Mouse (Mus musculus): Measurements from ENCODE around the gene Stard9. TPM values are rescaled to one million over a fixed set of nuclear protein-coding genes. Genes with fewer than 3 reads are reported as not detected.

Stard9 gene
- polyA plus RNA-seq, 1 experiment from 2014 or later = 3.7 TPM

DNA sequence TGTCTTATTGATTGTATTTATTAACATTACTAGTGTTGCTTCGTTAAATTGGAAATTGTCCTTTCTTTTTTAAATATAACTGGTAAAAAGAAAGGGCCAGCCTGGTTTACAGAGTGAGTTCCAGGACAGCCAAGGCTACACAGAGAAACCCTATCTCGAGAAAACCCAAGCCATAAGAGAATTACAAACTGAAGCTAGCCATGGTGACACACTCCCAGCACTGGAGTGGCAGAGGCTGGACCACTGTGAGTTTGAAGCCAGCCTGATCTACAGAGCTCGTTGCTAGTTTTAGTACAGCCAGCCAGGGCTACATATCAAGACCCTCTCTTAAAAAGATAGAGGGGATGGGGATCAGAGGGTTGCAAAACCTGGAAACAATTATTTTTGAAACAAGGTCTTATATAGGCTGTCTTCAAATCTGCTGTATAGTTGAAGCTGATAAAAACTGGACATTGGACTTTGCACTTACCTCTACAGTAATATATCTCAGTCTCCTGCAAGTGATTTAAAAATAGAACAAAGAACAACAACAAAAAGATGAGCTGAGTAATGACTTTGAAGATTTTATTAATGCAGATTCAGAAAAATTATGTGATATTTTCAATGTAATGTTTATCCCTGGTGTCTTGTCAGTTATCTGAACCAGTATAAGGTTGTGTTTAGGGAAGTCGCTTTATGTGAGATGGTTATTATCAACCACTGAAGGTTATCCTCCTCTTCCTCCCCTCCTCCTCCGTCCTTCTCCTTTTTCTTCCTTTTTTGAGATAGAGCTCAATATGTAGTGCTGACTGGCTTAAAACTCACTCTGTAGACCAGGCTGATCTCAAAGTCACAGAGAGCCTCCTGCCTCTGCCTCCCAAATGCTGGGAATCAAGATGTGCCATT, 12.4 kb upstream of the Stard9 start:
- 88% methylated on average over 5 of the region's 5 CpGs for WGBS
- Histone ChIP-seq H3K4me3 (ENCODE audit: low read depth, low read length) (no peak overlapping the region), H3K4me2 (ENCODE audit: low read depth, low read length) (no peak overlapping the region), H3K9me3 (replicated peaks; ENCODE audit: control insufficient read depth, low read length) (no peaks in the 10 kb centered on the region), H3K4me1 (ENCODE audit: control insufficient read depth, insufficient read depth, low read length) (no peaks in the 10 kb centered on the region), H3K27me3 (ENCODE audit: control insufficient read depth, insufficient read depth, low read length) (no peaks in the 10 kb centered on the region), H3K27ac (replicated peaks; ENCODE audit: low read depth, low read length) (no peak overlapping the region), H3K36me3 (replicated peaks; ENCODE audit: control insufficient read depth, insufficient read depth, low read depth, low read length) (no peaks in the 10 kb centered on the region; the same call in none of the 2 replicates), H3K9ac (replicated peaks; ENCODE audit: low read length) (no peak overlapping the region)
- no peak for DNase-seq (ENCODE audit: low spot score)
- ATAC-seq (replicated peaks; ENCODE audit: insufficient number of reproducible peaks, low FRiP score, low TSS enrichment, low read depth) = no peak

GRCm38 (mm10) chr2:120619538-120619937, 9.4 kb upstream of the Stard9 start:
- 88% methylated on average over 1 of the region's 1 CpGs for WGBS
- ATAC-seq (replicated peaks; ENCODE audit: insufficient number of reproducible peaks, low FRiP score, low TSS enrichment, low read depth) = no peak
- no peaks in the 10 kb centered on the region for H3K9me3 ChIP-seq (replicated peaks; ENCODE audit: control insufficient read depth, low read length)
- DNase-seq (ENCODE audit: low spot score) = no peak
- H3K36me3 ChIP-seq (replicated peaks; ENCODE audit: control insufficient read depth, insufficient read depth, low read depth, low read length) = no peaks in the 10 kb centered on the region; the same call in 1 of the 2 replicates
- H3K27me3 ChIP-seq (ENCODE audit: control insufficient read depth, insufficient read depth, low read length) = no peaks in the 10 kb centered on the region
- no peak overlapping the region for H3K4me2 ChIP-seq (ENCODE audit: low read depth, low read length)
- no peak overlapping the region for H3K4me3 ChIP-seq (ENCODE audit: low read depth, low read length)
- no peaks in the 10 kb centered on the region for H3K4me1 ChIP-seq (ENCODE audit: control insufficient read depth, insufficient read depth, low read length)
- H3K27ac ChIP-seq (replicated peaks; ENCODE audit: low read depth, low read length) = no peak overlapping the region
- H3K9ac ChIP-seq (replicated peaks; ENCODE audit: low read length) = no peak overlapping the region

DNA sequence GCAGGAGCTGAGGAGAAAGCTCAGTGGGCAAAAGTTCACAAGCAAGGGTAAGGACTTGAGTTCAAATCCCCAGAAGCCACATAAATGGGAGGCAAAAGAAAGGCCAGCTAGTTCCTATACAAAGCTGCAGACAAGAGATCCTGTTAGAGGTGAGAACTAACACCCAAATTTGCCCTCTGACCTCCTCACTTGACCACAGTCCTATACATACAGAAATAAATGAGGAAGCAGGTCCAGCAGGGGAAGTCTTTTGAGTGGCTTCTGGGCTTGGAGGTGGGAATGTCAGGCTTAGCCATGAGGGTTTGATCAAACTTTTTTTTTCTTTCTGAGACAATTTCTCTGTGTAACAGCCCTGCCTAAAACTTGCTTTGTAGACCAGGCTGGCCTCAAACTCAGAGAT, 6.0 kb upstream of the Stard9 start:
- Histone ChIP-seq H3K4me1 (ENCODE audit: control insufficient read depth, insufficient read depth, low read length) (no peaks in the 10 kb centered on the region), H3K36me3 (replicated peaks; ENCODE audit: control insufficient read depth, insufficient read depth, low read depth, low read length) (no peaks in the 10 kb centered on the region; the same call in 1 of the 2 replicates), H3K27me3 (ENCODE audit: control insufficient read depth, insufficient read depth, low read length) (no peaks in the 10 kb centered on the region), H3K4me2 (ENCODE audit: low read depth, low read length) (no peak overlapping the region), H3K27ac (replicated peaks; ENCODE audit: low read depth, low read length) (no peak overlapping the region), H3K9me3 (replicated peaks; ENCODE audit: control insufficient read depth, low read length) (no peaks in the 10 kb centered on the region), H3K9ac (replicated peaks; ENCODE audit: low read length) (no peak overlapping the region), H3K4me3 (ENCODE audit: low read depth, low read length) (no peak overlapping the region)
- ATAC-seq (replicated peaks; ENCODE audit: insufficient number of reproducible peaks, low FRiP score, low TSS enrichment, low read depth) (no peak), DNase-seq (ENCODE audit: low spot score) (no peak)

DNA sequence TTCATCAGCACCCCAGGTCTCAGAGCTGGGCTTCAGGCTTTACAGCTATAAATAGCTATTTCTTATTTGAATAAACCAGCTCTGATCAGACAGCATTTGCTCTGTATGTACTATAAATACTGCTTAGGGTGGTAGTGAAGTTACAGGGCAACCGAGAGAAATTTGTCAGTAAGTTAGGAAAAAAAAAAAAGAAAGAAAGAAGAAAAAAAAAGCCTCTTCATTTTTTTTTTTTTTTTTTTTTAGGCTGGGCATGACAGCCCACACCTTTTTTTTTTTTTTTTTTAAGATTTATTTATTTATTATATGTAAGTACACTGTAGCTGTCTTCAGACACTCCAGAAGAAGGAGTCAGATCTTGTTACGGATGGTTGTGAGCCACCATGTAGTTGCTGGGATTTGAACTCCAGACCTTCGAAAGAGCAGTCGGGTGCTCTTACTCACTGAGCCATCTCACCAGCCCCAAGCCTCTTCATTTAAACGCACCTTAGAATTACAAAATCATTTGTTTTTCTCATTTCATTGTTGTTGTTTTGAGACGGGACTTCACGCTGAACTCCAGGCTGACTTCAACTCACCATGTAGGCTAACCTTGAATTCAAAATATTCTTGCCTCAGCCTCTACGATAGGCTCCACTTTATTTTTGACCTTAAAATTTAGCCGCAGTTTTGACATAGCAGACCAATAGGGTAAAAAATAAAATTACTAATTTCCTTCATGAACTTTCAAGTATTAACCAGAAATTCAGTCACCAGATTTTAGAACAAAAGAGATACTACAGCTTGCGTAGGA, 650 bp upstream of the Stard9 start:
- no peak overlapping the region for H3K27ac ChIP-seq (replicated peaks; ENCODE audit: low read depth, low read length)
- WGBS = 26% methylated on average over 10 of the region's 10 CpGs
- no peak for DNase-seq (ENCODE audit: low spot score)

GRCm38 (mm10) chr2:120630246-120630645, 1.3 kb downstream of the Stard9 start:
- H3K9ac ChIP-seq (replicated peaks; ENCODE audit: low read length) = no peak overlapping the region
- H3K9me3 ChIP-seq (replicated peaks; ENCODE audit: control insufficient read depth, low read length) = no peaks in the 10 kb centered on the region
- H3K27ac ChIP-seq (replicated peaks; ENCODE audit: low read depth, low read length) = no peak overlapping the region
- DNase-seq (ENCODE audit: low spot score) (no peak), ATAC-seq (replicated peaks; ENCODE audit: insufficient number of reproducible peaks, low FRiP score, low TSS enrichment, low read depth) (no peak)
- no peak overlapping the region for H3K4me3 ChIP-seq (ENCODE audit: low read depth, low read length)
- no peak overlapping the region for H3K4me2 ChIP-seq (ENCODE audit: low read depth, low read length)
- no peaks in the 10 kb centered on the region for H3K4me1 ChIP-seq (ENCODE audit: control insufficient read depth, insufficient read depth, low read length)
- H3K36me3 ChIP-seq (replicated peaks; ENCODE audit: control insufficient read depth, insufficient read depth, low read depth, low read length) = no peaks in the 10 kb centered on the region
- no peaks in the 10 kb centered on the region for H3K27me3 ChIP-seq (ENCODE audit: control insufficient read depth, insufficient read depth, low read length)
- WGBS = 71% methylated on average over 2 of the region's 2 CpGs

More for the DNA sequence above, 650 bp upstream of the Stard9 start:
- Histone ChIP-seq H3K9me3 (replicated peaks; ENCODE audit: control insufficient read depth, low read length) (no peaks in the 10 kb centered on the region), H3K36me3 (replicated peaks; ENCODE audit: control insufficient read depth, insufficient read depth, low read depth, low read length) (no peaks in the 10 kb centered on the region), H3K9ac (replicated peaks; ENCODE audit: low read length) (no peak overlapping the region), H3K4me3 (ENCODE audit: low read depth, low read length) (peak overlapping the region; percentile 1; the same call in 1 of the 2 replicates), H3K4me2 (ENCODE audit: low read depth, low read length) (peak overlapping the region; percentile 5; the same call in 1 of the 2 replicates), H3K4me1 (ENCODE audit: control insufficient read depth, insufficient read depth, low read length) (no peaks in the 10 kb centered on the region), H3K27me3 (ENCODE audit: control insufficient read depth, insufficient read depth, low read length) (no peaks in the 10 kb centered on the region)
- peak; percentile 50 for ATAC-seq (replicated peaks; ENCODE audit: insufficient number of reproducible peaks, low FRiP score, low TSS enrichment, low read depth)

DNA sequence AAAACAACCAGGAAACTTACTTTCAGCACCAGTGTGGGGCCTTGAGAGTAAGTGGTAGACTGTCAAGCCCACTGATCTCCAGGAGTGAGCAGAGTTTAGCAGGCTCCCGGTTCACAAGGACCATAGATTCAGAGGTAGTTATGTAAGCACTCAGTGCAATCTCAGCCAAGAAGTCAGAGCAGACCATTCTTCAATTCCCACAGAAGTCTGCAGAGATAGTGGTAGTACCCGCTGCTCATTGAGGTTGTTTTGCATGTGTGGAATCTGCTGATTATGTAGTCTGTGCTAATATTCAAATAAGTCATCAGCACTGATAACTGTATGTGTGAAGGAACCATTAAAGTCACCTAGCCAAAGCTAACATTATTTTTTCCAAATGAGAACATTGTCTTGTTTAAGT, 1.7 kb downstream of the Stard9 start:
- 76% methylated on average over 2 of the region's 2 CpGs for WGBS
- Histone ChIP-seq H3K9me3 (replicated peaks; ENCODE audit: control insufficient read depth, low read length) (no peaks in the 10 kb centered on the region), H3K9ac (replicated peaks; ENCODE audit: low read length) (no peak overlapping the region), H3K4me2 (ENCODE audit: low read depth, low read length) (no peak overlapping the region), H3K4me3 (ENCODE audit: low read depth, low read length) (no peak overlapping the region), H3K36me3 (replicated peaks; ENCODE audit: control insufficient read depth, insufficient read depth, low read depth, low read length) (no peaks in the 10 kb centered on the region), H3K27me3 (ENCODE audit: control insufficient read depth, insufficient read depth, low read length) (no peaks in the 10 kb centered on the region), H3K27ac (replicated peaks; ENCODE audit: low read depth, low read length) (no peak overlapping the region), H3K4me1 (ENCODE audit: control insufficient read depth, insufficient read depth, low read length) (no peaks in the 10 kb centered on the region)
- no peak for DNase-seq (ENCODE audit: low spot score)
- ATAC-seq (replicated peaks; ENCODE audit: insufficient number of reproducible peaks, low FRiP score, low TSS enrichment, low read depth) = no peak

GRCm38 (mm10) chr2:120631521-120631920, 2.6 kb downstream of the Stard9 start:
- Histone ChIP-seq H3K4me1 (ENCODE audit: control insufficient read depth, insufficient read depth, low read length) (no peaks in the 10 kb centered on the region), H3K36me3 (replicated peaks; ENCODE audit: control insufficient read depth, insufficient read depth, low read depth, low read length) (no peaks in the 10 kb centered on the region), H3K4me3 (ENCODE audit: low read depth, low read length) (no peak overlapping the region), H3K27me3 (ENCODE audit: control insufficient read depth, insufficient read depth, low read length) (no peaks in the 10 kb centered on the region), H3K9ac (replicated peaks; ENCODE audit: low read length) (no peak overlapping the region), H3K27ac (replicated peaks; ENCODE audit: low read depth, low read length) (no peak overlapping the region), H3K4me2 (ENCODE audit: low read depth, low read length) (no peak overlapping the region), H3K9me3 (replicated peaks; ENCODE audit: control insufficient read depth, low read length) (no peaks in the 10 kb centered on the region)
- no peak for DNase-seq (ENCODE audit: low spot score)
- ATAC-seq (replicated peaks; ENCODE audit: insufficient number of reproducible peaks, low FRiP score, low TSS enrichment, low read depth) = no peak
- 90% methylated on average over 2 of the region's 2 CpGs for WGBS

GRCm38 (mm10) chr2:120631957-120632356, 3.0 kb downstream of the Stard9 start:
- no peak overlapping the region for H3K4me3 ChIP-seq (ENCODE audit: low read depth, low read length)
- H3K36me3 ChIP-seq (replicated peaks; ENCODE audit: control insufficient read depth, insufficient read depth, low read depth, low read length) = no peaks in the 10 kb centered on the region
- no peak for ATAC-seq (replicated peaks; ENCODE audit: insufficient number of reproducible peaks, low FRiP score, low TSS enrichment, low read depth)
- no peaks in the 10 kb centered on the region for H3K4me1 ChIP-seq (ENCODE audit: control insufficient read depth, insufficient read depth, low read length)
- WGBS = 86% methylated on average over 4 of the region's 4 CpGs
- H3K4me2 ChIP-seq (ENCODE audit: low read depth, low read length) = no peak overlapping the region
- DNase-seq (ENCODE audit: low spot score) = no peak
- no peaks in the 10 kb centered on the region for H3K9me3 ChIP-seq (replicated peaks; ENCODE audit: control insufficient read depth, low read length)
- no peaks in the 10 kb centered on the region for H3K27me3 ChIP-seq (ENCODE audit: control insufficient read depth, insufficient read depth, low read length)
- no peak overlapping the region for H3K27ac ChIP-seq (replicated peaks; ENCODE audit: low read depth, low read length)
- no peak overlapping the region for H3K9ac ChIP-seq (replicated peaks; ENCODE audit: low read length)
